Mouse (Mus musculus) megakaryocyte progenitor cell, adult 5-6 weeks (primary cell): ENCODE results near the gene Mcl1. TPM values are rescaled to one million over a fixed set of nuclear protein-coding genes. Genes with fewer than 3 reads are reported as not detected.
"Not testable (repeated sequence)": the region's sequence is repeated elsewhere in the genome, so short reads cannot be mapped to it uniquely, and the experiment has no call there.

Experiments used
- ATAC-seq: replicated peaks from 2 replicates; pipeline ENCODE4 v1.8.0; 2016; ENCODE audit warnings: mild to moderate bottlenecking, moderate TSS enrichment, inconsistent platforms; ENCODE audit not compliant: poor library complexity
- total RNA-seq, 2 experiments: library from RNA; stranded (forward) in 1 of 2; stranded (reverse) in 1 of 2; fragments of 157-497, 149-512 nt in 1 of 2; fragments of 200-1000 nt in 1 of 2; gene quantifications; 2 replicates each; pipeline versions ENCODE4 v1.2.3 to v1.2.4; 2015 to 2017

Gene Mcl1
- total RNA-seq, 2 experiments from 2014 or later: 131 to 154 TPM

DNA sequence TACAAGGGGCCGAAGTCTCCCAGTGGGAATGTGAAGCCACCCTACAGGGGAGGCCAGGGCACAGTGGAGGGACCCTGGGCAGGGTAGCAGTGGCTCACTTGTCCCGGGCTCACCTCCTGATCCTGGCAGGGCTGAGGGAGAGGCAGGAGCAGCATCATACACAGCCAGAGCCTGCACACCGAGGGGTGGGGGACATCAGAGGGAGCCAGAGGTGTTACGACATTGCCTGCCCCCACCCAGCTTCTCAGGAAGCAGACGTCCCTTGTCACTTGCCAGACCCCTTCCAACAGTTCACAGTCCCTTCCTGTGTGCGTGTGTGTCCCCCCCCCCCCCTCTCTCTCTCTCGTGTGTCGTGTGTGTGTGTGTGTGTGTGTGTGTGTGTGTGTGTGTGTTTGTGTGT is 26.3 kb downstream of the Mcl1 start:
- peak; percentile 44 for ATAC-seq

DNA sequence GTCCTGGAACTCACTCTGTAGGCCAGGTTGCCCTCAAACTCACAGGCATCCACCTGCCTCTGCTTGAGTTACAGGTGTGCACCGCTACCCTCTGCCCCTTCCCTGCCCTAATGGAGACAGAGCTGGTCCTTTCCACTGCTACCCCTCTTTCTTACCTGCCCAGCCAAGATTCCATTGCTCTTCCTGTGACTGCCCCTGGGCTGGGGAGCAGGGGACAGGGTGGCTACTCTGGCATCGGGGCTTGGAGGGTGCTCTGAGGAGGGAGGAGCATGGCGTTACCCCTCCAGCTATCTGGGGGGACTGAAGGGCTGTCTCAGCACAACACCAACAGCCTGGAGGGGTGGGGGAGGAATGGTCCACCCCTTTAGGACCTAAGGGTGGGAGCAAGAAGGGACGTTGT is 26.7 kb downstream of the Mcl1 start:
- no peak for ATAC-seq

DNA sequence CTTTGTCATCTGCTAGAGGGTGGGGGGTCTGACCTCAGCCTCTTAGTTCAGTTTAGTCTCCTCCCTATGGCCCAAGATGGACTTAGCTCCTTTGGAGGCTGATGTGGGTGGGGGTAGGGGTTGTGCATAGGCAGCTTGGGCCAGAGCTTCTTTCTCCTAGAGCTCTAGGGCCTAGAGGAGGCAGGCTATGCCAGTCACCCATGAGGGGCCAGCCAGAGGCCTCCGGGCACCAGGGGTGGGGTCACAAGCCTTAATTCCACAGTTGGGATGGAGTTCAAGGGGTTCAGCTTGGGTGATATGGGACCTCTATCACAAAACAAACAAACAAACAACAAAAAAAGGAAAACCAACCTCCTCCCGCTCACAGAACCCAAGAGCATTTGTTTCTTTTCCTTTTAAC is 27.1 kb downstream of the Mcl1 start:
- ATAC-seq: no peak

DNA sequence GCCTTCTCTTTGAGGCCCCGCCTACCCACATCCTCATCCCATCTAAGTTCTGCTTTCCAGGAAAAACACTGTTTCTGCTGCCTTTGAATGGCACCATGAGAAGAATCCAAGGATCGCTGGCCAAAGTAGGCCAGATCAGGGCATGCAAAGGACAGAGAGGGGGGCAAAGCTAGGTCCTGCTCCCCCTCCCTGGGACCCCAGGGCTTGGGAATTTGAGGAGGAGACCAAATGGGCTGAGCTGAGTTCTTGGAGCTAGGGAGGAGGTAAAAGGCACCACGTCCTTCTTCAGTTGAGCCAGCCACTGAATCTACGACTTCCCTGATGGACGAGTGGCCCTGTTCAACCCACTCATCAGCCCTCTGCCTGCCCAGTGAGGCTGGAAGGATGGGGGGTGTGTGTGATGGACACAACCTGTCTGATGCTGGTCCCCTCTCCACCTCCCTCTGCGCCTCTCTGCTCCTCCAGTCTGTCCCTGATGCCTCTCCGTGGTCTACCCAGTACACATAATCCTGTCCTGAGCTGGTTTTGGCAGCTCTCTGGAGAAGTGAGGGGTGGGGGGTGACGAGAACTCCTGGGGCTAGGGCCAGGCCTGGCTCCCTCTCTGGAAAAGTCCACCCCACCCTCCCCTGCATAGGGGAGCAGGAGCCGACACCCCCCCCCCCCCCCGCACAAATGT is 28.0 kb downstream of the Mcl1 start:
- ATAC-seq: no peak

DNA sequence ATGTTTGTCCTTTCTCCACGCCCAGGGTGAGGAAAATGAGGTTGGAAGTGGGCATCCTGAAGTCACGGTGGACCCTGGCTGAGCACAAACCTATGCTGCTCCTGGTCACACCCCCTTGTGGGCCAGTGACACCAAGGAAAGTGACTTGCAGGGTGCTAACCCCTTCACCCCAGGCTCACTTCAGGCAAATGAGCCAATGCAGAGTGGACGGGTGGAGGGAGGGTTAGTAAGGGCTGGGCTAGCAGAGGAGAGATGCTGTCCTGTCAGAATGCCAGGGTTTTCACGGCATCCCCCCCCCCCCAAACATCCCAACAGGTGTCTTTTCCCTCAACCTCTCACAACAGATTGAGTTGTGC is 28.6 kb downstream of the Mcl1 start:
- no peak for ATAC-seq

DNA sequence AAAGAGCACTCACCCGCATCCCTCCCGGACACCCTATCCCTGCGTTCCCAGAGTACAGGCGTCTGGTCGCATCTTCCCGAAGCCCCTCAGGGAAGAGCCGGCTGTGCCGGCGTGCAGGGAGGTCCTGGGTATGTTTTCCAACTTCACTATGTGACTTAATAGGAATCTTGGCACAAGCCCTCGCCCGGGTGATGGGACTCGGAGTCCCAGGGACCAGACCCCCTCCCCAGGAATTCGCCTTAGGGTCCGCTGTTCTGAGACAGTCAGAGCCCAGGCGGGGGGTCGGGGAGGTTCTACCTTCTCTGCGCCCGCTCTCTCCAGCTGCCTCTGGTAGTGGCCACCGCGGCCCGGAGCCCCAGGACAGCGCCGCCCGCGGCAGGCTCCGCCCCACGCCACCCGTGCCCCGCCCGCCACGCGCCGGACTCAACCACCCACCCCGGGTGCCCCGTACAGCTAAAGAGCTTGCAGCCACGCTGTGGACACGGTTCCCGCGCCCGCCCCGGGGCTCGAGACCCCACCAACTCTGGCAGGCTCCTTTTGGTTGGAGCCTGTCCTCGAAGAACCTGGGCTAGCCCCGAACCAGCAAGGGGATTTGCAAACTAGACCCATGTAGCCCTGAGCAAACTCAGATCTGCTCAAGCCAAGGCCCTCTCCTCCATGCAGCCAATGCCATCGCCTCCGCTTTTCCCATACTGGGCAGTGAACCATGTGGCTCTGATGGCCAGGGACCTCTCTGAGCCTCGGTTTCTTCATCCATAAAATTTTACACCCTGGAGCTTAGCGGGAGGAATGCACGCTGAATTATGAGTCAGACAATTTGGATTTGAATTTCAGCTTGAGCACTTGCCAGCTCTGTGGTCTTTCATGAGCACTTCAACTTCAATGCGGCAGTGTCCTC is 29.2 kb downstream of the Mcl1 start, which contains the start of gene Adamtsl4:
Adamtsl4 (minus strand) TSS at position 394 of the 898 bp plus-strand sequence.
- ATAC-seq: peak; percentile 69

DNA sequence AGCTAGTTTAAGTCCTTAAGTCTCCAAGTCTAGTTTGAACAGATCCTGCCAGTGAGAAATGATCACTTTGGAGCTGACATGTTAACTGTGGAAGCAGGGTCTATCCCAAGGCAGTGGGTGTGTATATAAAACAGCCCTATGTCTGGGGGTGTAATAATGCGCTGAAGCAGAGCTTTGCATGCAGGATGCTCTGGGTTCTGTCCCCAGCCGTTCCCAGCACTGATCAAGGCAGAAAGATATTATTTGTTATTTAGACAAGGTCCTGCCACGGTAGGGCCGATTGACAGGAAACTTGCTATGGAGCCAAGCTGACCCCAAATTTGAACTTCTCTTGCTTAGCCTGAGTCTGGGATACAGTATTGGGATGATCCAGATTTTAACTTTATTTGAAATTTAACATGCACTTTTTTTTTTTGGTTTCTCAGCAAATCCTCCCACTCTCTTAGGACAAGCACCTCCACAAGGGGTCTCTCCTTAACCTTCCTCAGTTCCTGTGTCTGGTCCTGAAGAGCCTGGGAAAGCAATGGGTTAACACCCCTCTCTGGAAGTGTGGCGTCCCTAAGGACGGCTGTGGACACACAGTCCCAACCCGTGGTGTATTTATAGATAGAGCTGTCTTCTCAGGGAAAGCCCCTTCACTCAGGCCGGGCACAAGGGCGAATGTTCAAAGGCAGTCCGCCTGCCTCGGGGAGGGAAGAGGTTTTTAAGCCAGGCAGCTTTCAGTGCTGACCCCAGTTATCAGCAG is 30.8 kb downstream of the Mcl1 start:
- ATAC-seq: no peak

DNA sequence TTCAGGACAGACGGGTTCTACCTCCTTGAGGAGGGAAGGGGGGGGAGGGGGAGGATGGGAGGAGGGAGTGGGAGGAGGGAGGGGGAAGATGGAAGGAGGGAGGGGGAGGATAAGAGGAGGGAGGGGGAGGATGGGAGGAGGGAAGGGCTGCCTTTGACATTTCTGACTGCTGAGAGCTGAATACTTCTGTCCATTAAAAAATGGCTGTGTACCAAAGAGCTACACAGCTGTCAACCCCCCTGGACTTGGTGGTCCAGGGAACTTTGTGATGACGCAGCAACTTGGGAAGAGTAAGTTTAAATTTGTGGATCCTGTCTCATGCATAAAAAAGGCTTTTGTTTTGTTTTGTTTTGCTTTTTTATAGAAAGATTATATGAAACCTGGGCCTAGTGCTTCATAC is 31.4 kb downstream of the Mcl1 start:
- no peak for ATAC-seq

DNA sequence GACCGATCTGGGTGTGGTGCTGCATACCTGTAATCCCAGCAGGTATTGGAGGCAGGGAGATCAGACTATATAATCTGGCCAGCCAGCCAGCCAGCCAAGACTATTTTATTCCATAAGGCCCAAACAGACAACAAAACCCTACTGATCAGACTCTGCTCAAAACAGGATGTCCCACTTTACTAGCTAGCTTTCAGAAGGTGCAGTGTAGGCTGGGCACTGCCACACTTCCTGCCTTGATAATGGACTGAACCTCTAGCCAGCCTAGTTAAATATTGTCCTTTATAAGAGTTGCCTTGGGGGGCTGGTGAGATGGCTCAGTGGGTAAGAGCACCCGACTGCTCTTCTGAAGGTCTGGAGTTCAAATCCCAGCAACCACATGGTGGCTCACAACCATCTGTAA is 32.0 kb downstream of the Mcl1 start:
- ATAC-seq: not testable (repeated sequence)

DNA sequence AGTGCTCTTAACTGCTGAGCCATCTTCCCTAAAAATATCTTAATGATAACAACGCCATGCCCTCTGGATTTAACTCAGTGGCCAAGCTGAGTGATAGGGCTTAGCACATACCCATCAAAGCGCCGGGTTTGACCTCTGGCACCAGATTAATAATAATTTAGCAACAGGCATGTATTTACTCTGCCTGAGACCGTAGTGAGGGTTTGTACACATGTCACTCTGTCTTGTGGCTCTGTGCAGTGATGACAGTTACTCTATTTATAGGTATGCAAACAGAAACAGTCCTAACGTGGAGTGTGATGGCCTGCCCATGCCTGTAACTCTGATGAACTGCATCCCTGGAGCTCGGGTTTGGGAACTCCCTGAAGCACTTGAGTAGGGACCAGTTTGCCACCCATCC is 34.1 kb downstream of the Mcl1 start:
- ATAC-seq: no peak

DNA sequence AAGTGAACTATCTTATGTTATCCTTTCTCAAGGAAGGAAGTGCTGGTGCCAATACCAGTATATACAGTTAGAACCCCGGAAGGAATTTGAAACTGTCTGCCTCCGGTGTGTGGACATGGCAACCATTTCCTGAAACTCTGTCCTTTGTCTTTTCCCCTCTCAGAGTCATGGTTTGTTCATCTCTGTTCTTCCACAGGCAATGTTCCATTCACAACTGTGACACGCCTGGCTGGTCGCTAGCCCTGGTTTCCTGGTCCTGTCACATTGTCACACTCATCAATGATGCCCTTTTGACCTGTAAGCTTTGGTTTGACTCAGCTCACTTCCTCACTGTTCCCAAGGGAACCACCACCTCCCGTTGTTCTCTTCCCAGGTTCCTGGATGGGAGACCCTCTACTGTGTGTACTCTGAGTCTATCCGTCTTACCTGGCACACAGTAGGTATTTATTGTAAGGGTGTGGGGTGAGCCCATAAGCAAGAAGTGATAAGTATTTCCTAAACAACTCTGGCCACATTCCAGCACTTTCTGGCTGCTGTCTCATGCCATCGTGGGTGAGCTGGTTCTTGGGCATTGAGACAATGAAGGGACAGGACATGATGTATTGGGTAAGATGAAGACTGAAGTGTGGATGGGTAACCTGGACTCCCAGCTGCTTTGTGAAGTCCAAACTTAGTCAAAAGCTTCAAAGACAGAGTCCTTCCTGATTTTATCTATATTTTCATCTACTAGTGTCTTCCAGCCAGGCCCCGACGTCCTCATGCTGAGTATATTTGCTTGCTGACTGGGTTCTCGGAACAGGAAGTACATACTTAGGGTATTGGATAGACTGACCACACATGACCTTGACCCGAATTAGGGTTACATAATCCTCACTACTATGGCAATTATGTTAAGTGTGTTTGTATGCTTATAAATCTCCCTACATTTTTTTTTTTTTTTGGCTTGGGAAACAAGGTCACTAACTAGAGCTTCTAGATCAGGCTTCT is 35.5 kb downstream of the Mcl1 start:
- ATAC-seq: peak; percentile 66

DNA sequence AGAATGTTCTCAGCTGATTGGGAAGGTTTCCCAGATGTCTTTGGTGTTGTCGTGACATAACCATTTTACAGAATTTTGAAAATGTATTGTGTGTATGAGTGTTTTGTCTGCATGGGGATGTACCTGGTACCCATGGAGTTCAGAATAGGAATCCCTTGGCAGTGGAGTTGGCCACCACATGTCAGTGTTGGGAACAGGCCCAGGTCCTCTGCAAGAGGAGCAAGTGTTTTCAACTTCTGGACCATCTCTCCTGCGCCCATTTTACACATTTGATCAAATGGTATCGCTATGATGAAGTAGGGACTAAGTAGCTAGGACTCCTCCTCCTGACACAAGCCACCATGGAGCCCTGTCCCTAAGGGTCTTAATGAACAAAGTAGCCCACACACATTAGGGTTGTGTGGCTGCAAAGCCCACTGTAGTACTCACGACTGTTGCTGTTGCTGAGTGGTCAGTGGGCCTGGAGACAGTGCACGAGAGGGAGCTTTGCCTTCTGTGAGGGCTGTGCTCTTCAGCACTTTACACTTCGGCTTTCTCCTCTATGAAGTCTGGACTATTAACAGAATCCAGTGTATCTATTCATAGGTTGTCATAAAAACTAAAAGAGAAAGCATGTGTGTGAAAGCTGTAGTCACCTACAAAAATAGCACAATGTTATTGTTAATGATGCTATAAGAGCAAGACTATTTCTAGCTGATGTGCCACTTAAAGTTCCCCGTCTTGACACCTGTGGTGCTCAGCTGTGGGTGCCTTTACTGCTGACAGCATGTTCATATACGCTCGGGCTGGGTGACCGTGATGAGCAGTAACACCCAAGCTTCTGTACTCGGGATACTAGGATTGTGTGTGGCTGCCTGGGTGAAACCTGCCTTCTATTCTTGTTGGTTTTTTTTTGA is 36.5 kb downstream of the Mcl1 start:
- ATAC-seq: no peak

DNA sequence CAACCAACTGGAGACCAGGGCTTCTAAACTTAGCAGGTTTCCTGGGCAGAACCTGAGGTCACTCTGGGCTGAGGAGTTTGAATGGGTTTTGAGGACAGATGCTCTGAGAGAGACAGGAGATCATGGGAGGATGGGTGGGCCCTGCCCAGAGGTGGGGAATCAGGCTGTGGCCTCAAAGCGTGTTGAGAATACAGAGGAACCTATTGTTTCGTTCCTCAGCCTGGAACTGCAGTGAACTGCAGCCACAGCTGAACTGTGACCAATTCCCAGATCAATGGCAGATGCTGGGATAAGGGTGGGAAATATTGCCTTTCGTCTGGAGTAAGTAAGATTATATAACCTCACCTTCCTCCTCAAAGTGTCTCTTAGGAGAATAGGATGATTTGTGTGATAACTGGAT is 37.2 kb downstream of the Mcl1 start:
- ATAC-seq: no peak

DNA sequence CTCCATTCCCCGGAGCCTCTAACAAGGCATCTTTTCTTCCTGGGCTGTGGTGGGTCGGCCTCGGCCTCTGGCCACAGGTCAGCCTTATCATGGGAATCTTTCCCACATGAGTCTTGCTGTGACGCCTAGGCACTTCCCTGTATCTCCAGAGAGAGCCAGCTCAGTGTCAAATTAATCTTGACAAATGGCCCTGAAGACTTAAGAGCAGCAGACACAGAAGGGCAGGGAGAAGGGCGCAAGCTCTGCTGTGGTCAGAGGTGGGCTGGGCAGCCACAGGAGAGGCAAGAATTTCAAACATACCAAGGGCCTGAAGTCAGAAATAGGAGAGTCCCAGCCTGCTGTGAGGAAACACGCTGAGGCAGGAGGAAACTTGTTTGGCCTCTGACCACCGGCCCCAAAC is 37.8 kb downstream of the Mcl1 start:
- no peak for ATAC-seq

DNA sequence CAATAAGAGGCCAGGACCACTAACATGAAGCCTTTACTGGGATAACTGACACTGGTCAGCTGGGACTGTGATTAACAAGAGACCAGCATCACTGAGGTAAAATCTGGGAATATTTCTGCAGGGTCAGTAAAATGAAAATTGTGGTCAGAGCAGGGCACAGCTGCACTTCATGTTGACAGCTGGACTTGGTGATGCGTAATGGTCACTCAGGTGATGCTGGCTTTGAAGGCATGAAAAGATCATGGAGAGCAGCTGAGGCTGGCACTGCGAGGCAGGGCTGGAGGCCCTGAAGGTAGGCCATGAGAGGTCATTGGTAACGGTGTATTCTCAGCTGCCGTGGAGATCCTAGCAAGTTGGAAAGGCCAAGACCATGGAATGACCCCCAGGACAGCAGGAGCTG is 39.7 kb downstream of the Mcl1 start:
- no peak for ATAC-seq

DNA sequence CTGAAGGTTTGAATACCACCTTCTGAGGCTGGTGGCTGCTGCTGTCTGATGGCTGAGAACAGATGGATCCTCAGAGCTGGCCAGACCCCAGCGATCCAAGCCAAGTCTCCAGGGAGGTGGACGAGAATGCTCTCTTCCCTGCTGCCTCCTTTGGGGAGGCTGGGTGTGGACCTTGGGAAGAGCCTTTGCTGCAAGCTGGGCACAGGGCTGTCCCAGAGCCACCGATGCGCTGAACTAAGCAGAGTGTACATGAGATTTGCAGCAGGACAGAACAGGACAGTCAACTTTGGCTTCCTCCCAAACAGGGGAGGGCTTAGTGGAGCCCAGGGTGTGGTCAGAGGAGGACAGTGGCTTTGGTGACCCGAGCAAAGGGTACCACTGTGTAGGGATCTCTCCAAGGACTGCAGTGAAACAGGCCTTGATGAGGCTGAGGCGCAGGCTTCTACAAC is 41.7 kb downstream of the Mcl1 start:
- no peak for ATAC-seq

DNA sequence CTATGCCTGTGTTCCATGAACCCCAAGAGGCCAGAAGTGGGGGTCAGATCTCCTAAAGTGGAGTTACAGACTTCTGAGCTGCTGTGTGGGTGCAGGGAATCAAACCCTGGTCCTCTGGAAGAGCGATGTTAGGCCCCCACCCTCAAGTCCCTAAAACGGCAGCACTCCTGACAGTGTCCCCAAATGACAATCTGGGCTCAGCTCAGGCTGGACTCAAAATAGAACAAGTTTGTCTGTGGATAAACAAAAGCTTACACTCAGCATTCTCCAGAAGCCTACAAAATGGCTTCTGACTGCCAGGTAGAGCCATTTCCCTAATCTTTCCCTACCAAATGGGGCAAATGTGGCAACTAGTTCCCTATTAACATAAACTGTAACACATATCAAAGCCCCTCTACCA is 42.5 kb downstream of the Mcl1 start:
- no peak for ATAC-seq

DNA sequence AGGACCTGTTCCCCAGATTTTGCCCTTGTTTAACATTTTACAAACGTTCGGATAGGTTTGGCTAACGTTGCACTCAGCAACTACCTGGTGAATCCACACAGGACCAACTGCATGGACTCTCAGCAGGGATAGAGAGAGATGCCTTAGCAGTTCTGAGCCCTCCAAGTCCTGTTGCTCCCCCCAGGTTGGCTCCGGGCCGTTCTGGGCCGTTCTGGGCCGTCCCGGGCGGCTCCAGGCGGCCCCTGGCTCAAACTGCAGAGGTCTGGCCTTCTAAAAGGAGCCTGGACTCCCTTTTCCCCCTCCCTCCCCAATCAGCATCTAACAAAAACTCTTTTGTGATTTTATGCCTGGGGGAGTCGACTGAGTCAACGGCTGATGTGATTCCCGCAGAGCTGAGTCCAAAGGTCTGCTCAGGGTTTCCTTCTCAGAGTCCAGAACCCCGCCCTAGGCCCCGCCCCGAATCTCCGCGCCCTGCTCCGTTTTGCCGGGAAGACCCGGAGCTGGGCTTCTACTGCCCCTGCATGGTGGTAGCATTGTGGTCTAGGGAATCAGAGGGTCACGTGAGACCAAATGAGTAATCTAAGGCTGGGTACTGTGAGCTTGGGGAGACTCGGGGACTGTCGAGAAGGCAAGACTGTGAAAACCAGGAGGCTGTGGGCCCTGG is 43.4 kb downstream of the Mcl1 start:
- ATAC-seq: peak; percentile 42

DNA sequence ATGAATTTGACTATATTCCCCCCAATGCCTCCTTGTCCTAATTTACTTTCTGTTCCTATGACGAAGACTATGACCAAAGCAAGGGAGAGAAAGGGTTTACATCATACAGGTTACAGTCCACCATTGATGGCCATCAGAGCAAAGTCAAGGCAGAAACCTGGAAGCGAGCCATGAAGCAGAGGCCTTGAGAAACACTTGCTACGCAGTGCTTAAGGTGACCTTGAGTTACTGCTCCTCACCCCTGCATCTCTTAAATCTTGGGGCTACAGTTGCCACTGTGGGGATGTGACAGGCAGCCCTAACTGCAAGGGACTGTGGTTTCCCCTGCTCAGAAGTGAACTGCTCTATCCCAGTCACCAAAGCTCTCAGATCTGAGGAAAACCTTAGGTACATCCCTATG is 44.7 kb downstream of the Mcl1 start:
- no peak for ATAC-seq
